Mouse (Mus musculus) MEL (cell line): ENCODE results near the gene Gpr174.

Experiments used
- BHLHE40 ChIP-seq: IDR thresholded peaks from 2 replicates; pipeline ENCODE4 v1.6.1; 2012; ENCODE audit warnings: low read depth, mild to moderate bottlenecking, inconsistent platforms, low read length, improper control_type of control experiment, borderline replicate concordance
- CTCF ChIP-seq, 3 experiments: IDR thresholded peaks in 2 of 3; conservative IDR thresholded peaks in 1 of 3; 2 replicates each; pipeline ENCODE4 v1.5.1; 2011 to 2012; ENCODE audit warnings: low read length in 3 of 3, low read depth in 2 of 3, mild to moderate bottlenecking in 2 of 3, improper control_type of control experiment in 1 of 3, inconsistent platforms in 1 of 3, mixed read lengths in 1 of 3, moderate library complexity in 1 of 3; ENCODE audit not compliant: control insufficient read depth in 1 of 3, insufficient read depth in 1 of 3, poor library complexity in 1 of 3, severe bottlenecking in 1 of 3
- EP300 ChIP-seq, 2 experiments: IDR thresholded peaks; 2 replicates each; pipeline ENCODE4 v1.6.1; 2011; ENCODE audit warnings: improper control_type of control experiment in 2 of 2, low read length in 2 of 2, low read depth in 1 of 2, mild to moderate bottlenecking in 1 of 2
- KAT2A ChIP-seq: conservative IDR thresholded peaks from 2 replicates; pipeline ENCODE4 v1.6.1; 2012; ENCODE audit warnings: low read depth, low read length, improper control_type of control experiment, inconsistent platforms
- MAX ChIP-seq: IDR thresholded peaks from 2 replicates; pipeline ENCODE4 v1.6.1; 2011; ENCODE audit warnings: low read length, improper control_type of control experiment
- NELFE ChIP-seq: IDR thresholded peaks from 2 replicates; pipeline ENCODE4 v1.6.1; 2011; ENCODE audit warnings: low read depth, low read length, improper control_type of control experiment
- POLR2A ChIP-seq, 2 experiments: IDR thresholded peaks; 2 replicates each; pipeline ENCODE4 v1.6.1; 2011 to 2012; ENCODE audit warnings: low read length in 2 of 2, mild to moderate bottlenecking in 2 of 2, control low read depth in 1 of 2, improper control_type of control experiment in 1 of 2, low read depth in 1 of 2, moderate library complexity in 1 of 2; ENCODE audit not compliant: control insufficient read depth in 1 of 2, insufficient read depth in 1 of 2, poor library complexity in 1 of 2
- POLR2AphosphoS2 ChIP-seq: IDR thresholded peaks from 2 replicates; pipeline ENCODE4 v1.6.1; 2011; ENCODE audit warnings: low read length, improper control_type of control experiment
- POLR2AphosphoS5 ChIP-seq: IDR thresholded peaks from 2 replicates; pipeline ENCODE4 v1.6.1; 2012; ENCODE audit warnings: low read depth, borderline replicate concordance, mild to moderate bottlenecking, inconsistent platforms, low read length, moderate library complexity, mixed read lengths
- USF1 ChIP-seq: IDR thresholded peaks from 2 replicates; pipeline ENCODE4 v1.6.1; 2014; ENCODE audit warnings: low read depth, mild to moderate bottlenecking, inconsistent platforms, low read length, improper control_type of control experiment, moderate library complexity
- ZMIZ1 ChIP-seq: IDR thresholded peaks from 2 replicates; pipeline ENCODE4 v1.6.1; 2012; ENCODE audit warnings: low read depth, mild to moderate bottlenecking, inconsistent platforms, low read length, improper control_type of control experiment, moderate library complexity
- ZNF384 ChIP-seq: IDR thresholded peaks from 2 replicates; pipeline ENCODE4 v1.6.1; 2012; ENCODE audit warnings: low read depth, mild to moderate bottlenecking, inconsistent platforms, low read length, improper control_type of control experiment

GRCm38 (mm10) chrX:107341980-107342379, 86.3 kb downstream of the Gpr174 start:
- TF ChIP-seq CTCF (IDR thresholded peaks at IDR 0.05 in 2 of 3, conservative IDR thresholded peaks at IDR 0.05 in 1 of 3; ENCODE audit: control insufficient read depth in 1 of 3, insufficient read depth in 1 of 3, low read depth in 2 of 3, low read length in 3 of 3, poor library complexity in 1 of 3, severe bottlenecking in 1 of 3) (peak in 2 of 3 experiments; percentile 42 to 47; a peak in 3 of 6 replicates), MAX (no peak), BHLHE40 (no peak), ZNF384 (no peak), NELFE (no peak), EP300 (IDR thresholded peaks at IDR 0.05; ENCODE audit: low read depth in 1 of 2, low read length in 2 of 2) (no peak), USF1 (no peak), POLR2A (IDR thresholded peaks at IDR 0.05; ENCODE audit: control insufficient read depth in 1 of 2, insufficient read depth in 1 of 2, low read depth in 1 of 2, low read length in 2 of 2, poor library complexity in 1 of 2) (no peak), POLR2AphosphoS2 (no peak), KAT2A (no peak), POLR2AphosphoS5 (no peak), ZMIZ1 (no peak)
